8 mouse cellular contexts compared by ENCODE assay signal in the genomic region with DNA sequence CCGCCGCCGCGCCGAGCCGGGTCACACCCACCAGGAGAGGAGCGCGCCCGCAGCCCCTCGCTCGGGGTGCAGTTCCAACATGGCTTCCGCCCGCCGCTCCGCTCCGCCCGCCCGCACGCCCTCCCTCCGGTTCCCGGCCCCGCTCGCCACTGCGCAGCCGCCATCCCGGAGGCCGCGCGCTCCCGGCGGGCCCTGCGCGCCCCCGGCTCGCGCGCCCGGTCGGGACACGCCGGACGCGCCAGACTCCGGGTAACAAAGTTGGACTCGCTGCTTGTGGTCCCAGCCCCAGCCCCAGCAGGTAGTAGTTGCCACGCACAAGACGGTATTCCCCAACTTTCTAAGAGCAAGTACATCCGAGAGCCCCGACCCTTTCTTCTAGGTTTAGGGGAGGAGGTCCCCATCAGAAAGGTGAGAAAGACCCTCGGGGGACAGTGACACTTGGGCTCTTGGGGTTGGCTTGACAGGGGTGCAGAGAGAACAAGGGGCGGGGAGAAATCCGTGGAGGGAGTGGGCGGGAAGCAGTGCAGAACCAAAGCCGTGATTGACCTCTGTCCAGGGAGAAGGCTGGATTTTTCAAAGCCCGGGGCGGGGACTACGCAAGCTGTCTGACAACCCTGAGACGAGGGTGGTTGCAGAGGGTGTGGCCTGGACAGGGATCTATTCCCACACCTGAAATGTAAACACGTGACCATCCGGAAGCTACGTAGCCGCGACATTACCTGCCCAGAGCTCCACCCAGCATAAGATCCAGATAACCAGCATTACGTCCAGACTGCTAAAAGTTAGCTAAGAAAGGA. TPM values are rescaled to one million over a fixed set of nuclear protein-coding genes. Genes with fewer than 3 reads are reported as not detected.
A peak's percentile ranks its signal among the peaks of the same experiment; 100 is the strongest.
DNase-seq lines count a peak whose midpoint lies in the region; ATAC-seq and TF ChIP-seq lines count a peak whose summit lies in the region.

A gene (minus strand): TSS at position 424 of the 797 bp plus-strand sequence.

- no peaks in the 10 kb centered on the region for H3K36me3 ChIP-seq in hindbrain, embryonic 15.5 days
- H3K36me3 ChIP-seq in macrophage (ENCODE audit: inconsistent target), result no peaks in the 10 kb centered on the region

- peaks cover 41% of the 10 kb centered on the region for H3K4me1 ChIP-seq in hindbrain, embryonic 15.5 days (replicated peaks)

- peaks cover 41% of the 10 kb centered on the region for H3K79me2 ChIP-seq in macrophage (ENCODE audit: inconsistent target)

- WGBS in hindbrain, embryonic 15.5 days, result 1% methylated on average over 49 of the region's 64 CpGs
- WGBS in macrophage (ENCODE audit: missing documents), result 8% methylated on average over 47 of the region's 64 CpGs

- no peaks in the 10 kb centered on the region for H3K27me3 ChIP-seq in hindbrain, embryonic 15.5 days

- H3K9me3 ChIP-seq in hindbrain, embryonic 15.5 days, result no peaks in the 10 kb centered on the region

- TF ChIP-seq CTCF in left cerebral cortex, adult 2 months (IDR thresholded peaks at IDR 0.05), result no peak

- peak within 1 kb of the TSS; percentile 92 for H3K4me3 ChIP-seq in hindbrain, embryonic 15.5 days
- peak within 1 kb of the TSS; percentile 98 for H3K4me3 ChIP-seq in left cerebral cortex, adult 2 months
- peak within 1 kb of the TSS; percentile 53 for H3K4me3 ChIP-seq in macrophage (ENCODE audit: inconsistent target)

- peak; percentile 95 for ATAC-seq in hindbrain, embryonic 15.5 days (ENCODE audit: low FRiP score, low read depth)

- peak within 1 kb of the TSS; percentile 93 for H3K27ac ChIP-seq in hindbrain, embryonic 15.5 days (replicated peaks)
- peak within 1 kb of the TSS; percentile 96 for H3K27ac ChIP-seq in left cerebral cortex, adult 2 months
- H3K27ac ChIP-seq in macrophage, result peak within 1 kb of the TSS; percentile 57

- H3K4me2 ChIP-seq in hindbrain, embryonic 15.5 days, result peak within 1 kb of the TSS; percentile 90

- intact Hi-C loops in left cerebral cortex, adult 2 months (cut with DNase I), result loop anchor here (2.0 to 5.0 kb wide), 3 partner anchors 46 to 214 kb away; a partner anchor contains a TSS

- peak within 1 kb of the TSS; percentile 98 for H3K9ac ChIP-seq in hindbrain, embryonic 15.5 days

- peak; percentile 90 for DNase-seq in NIH3T3 (ENCODE audit: low read depth)
- DNase-seq in cerebellum, postnatal 14 days, result peak; percentile 89 to 92
- DNase-seq in gastrocnemius, adult 18-20 months (ENCODE audit: low spot score), result peak; percentile 80
- peak; percentile 86 to 87 for DNase-seq in left cerebral cortex, adult 2 months (ENCODE audit: extremely low spot score in 1 of 2, low spot score in 2 of 2)
- peak; percentile 83 for DNase-seq in right cerebral cortex, adult 18-20 months
- peak; percentile 64 for DNase-seq in urinary bladder, postnatal 10 days (ENCODE audit: low spot score)

RNA-seq across cellular contexts. Expression of the gene that starts here (rescaled TPM):
- 10 to 100 TPM; 11.8 to 14.9 TPM for total RNA-seq in gastrocnemius, adult 18-20 months (2021)
- 25.4 TPM in 2 replicates for polyA plus RNA-seq in hindbrain, embryonic 15.5 days (2015; fragmentation: Nextera tagmentation; extraction: Ambion mirVana)
- 10 to 100 TPM; 75.0 TPM for total RNA-seq in left cerebral cortex, adult 2 months (2021)
- total RNA-seq in macrophage (2018; cell fraction: chromatin; rRNA removed), result 100 to 1,000 TPM in 23 of 26 experiments, 10 to 100 TPM in 3; 86.4 to 248 (median 139) TPM
- total RNA-seq in macrophage (2018; cell fraction: cytosol; rRNA removed), result 10 to 100 TPM; 14.7 to 32.2 (median 24.1) TPM
- 100 to 1,000 TPM in 2 of 26 experiments, 10 to 100 TPM in 24; 43.1 to 159 (median 61.2) TPM for total RNA-seq in macrophage (2018; cell fraction: nucleus; rRNA removed)
- polyA plus RNA-seq in macrophage (2018), result 17.9 to 30.8 TPM (median 27.0 TPM) in 3 replicates

Comparison
In these comparisons a context has a peak if more than half of its experiments do, and no peak if none do; other contexts are left out.
1. Peak in every context shown above with its lines: DNase-seq, ATAC-seq, H3K4me3 ChIP-seq and H3K27ac ChIP-seq.
2. RNA of the gene that starts here (total RNA-seq): 75.0 TPM in left cerebral cortex, adult 2 months; 11.8 to 14.9 TPM in gastrocnemius, adult 18-20 months; every median in the first group is over 4 times any median in the second.